Mouse (Mus musculus) fibroblast of lung, adult 2 months (primary cell): Measurements from ENCODE around the gene Prkd1.
A peak's percentile ranks its signal among the peaks of the same experiment; 100 is the strongest.

Experiments used
- DNase-seq: peaks from one replicate; pipeline ENCODE4 v3.0.0-alpha.2; 2011; ENCODE audit warnings: low read depth

Prkd1 gene

DNA sequence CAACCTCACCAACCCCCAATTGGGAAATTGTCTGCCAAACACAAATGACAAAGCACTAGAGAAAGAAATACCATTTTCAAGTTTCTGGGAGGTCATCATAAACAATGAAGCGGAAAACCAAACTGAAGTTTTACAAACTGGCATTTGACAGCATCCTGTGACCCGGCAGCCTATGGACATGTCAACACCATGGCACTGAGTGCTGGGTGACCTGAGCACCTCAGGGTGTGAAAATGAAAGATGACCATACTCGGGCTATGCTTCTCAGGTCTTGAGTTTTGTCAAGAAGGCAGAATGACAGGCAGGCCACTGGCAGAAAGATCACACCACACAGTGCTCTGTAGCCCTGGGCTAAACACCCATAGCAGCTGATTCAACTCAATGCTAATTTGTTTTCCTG lies 94.7 kb downstream of the Prkd1 start:
- no peak for DNase-seq

DNA sequence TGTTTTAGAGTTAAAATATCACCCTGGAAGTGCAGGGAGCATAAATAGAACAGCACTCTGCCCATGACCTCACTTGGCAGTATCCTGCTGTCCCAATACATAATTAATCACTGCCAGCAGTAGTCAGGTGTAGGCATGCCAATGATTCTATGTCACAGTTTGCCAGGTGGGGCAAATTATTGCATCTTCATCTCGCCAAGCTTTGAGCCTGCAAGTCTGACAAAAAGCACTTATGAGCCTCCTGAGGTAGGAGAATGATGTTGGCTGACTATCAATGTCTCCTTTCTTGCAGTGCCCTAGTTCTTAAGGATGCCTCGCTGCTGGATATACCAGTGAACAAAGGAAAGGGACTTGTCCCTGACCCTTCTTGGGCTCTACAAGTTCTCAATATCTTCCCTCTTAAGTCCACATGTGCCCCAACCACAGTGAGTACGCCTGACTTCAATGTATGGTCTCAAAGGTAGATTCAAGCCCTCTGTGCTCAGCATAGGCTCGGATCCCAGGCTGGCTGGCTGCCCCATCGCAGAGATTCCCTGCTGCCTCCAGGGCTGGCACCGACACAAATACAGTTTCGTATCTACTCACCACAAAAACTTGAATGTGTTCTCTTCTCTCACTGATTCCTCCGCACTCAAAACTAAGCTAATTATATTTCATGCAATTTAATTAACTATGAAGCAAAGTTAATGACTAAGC lies 98.9 kb downstream of the Prkd1 start:
- no peak for DNase-seq

DNA sequence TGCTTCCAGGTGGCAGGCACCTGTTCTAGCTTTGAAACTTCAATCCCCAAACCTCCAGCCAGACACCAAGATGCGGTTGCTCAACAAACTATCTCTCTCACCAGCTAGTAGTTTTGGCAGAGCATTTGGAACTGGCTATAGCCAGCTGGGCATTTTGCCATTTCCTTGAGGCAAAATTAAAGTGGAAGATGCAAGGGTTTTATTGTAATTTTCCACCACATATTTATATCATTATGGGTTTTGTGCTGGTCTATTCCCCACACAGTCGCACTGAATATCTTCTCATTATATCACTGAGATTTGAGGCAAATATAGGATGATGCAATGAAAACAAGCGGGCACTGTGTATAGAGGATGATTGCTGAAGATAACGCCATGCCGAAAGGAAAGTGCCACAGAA lies 102.5 kb downstream of the Prkd1 start:
- no peak for DNase-seq

DNA sequence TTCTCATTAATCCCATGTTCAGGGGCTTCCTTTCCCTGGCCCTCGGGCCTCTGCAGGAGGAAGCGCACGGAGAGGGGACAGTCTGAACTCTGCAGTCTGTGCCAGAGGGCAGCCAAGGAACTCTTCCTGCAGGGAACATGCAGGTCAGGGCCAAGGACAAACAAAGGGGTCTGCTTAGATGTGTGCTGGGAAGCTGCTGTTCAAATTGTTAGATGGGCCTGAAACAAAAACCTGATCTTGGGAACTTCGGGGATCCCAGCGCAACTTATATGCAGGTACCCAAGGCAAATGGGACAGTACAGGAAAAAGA lies 103.3 kb downstream of the Prkd1 start:
- no peak for DNase-seq

DNA sequence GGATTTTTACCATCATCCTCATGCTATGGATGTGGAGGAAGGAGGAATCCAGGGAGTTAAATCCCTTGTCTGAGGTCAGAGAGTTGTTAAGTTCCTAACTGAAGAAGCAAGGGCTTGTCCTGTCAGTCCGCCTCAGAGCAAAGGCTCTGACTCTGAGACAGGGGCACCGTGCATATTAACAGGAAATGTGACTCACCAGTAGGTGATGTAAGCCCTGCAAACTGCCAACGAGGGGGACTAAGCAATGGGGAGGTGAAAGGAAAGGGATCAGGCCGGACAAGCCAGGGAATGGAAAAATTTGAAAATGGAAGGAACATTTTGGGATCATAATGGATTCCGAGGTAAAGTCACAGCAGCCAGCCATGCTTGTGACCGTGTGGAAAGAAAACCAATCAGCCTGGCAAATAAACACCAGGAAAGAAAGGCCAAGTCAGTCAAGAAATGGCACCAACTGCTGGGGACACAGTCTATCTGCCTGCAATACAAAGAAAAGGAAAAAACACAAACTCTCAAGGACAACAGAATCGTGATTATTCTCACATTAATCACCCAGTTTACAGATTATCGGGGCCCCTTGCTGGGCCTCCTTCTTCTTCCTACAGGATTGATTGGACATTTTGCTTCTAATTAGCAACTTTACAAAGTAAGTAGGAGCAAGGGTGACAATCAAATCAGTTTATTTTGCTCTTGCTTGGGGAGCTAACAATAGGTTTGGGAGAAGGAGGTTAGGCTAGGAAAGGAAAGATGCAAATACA lies 103.9 kb downstream of the Prkd1 start:
- peak; percentile 65 for DNase-seq

DNA sequence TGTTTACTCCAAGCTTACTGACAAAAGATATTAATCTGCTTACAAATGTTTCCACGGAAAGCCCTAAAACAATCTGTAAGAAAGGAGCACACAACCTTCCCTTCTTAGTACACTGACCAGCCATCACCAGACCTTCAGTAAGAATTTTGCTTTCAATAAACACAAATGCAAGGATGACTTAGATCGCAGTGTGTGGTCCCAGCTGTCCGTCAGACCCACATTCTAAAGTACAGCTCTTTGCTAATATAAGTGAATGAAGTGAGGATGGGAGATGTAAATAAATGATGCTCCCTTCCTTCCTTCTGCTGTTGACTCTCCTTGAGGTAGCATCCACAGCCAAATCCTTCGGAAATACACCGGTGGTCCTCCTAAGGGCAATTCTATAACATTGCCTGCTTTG lies 108.1 kb downstream of the Prkd1 start:
- no peak for DNase-seq

DNA sequence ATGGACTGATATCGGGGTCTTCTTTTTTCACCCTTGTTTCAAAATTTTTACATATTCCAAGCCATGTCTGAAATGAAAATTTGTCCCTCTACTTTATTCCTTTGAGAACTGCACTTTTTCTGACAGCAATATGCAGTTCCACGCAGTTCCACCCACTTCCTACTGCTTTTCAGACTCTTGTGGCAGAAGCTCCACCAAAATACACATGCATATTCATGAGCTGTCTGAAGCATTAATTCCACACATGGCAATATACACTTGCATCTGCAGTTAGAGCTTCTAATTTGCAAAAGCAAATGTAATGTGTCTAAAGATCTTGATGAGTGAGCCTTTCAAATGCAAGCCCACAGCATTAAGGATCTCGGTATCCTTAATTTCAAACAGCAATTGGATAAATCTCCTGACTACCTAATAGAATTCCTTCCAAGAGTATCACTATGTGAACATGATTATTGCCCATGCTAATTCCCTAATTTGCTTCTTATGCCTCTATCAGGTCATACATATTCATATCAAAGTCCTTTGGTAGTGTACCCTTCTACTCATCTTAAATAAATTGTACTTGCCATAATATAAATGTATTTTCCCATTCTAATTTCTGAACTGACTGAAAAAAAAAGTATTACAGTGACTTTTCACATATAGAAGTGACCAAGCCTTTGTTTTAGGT lies 110.5 kb downstream of the Prkd1 start:
- no peak for DNase-seq

DNA sequence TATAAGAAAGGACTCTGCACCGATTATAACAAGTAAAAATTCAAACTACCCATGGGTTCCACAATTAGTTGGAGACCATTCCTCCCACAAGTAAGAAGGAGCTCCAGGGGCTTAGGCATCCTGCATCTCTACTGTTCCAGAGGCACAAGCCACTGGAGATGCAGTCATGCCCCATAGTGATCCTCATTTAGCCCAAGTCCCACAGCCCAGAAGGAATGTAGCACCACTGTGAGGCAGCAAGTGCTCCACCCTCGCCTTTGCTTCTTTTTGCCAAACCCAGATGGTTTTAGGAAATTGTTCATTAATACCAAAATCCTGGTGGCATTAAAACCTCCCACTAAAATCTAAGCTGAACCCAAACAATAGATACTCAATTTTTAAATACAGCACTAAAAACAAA lies 111.1 kb downstream of the Prkd1 start:
- no peak for DNase-seq

DNA sequence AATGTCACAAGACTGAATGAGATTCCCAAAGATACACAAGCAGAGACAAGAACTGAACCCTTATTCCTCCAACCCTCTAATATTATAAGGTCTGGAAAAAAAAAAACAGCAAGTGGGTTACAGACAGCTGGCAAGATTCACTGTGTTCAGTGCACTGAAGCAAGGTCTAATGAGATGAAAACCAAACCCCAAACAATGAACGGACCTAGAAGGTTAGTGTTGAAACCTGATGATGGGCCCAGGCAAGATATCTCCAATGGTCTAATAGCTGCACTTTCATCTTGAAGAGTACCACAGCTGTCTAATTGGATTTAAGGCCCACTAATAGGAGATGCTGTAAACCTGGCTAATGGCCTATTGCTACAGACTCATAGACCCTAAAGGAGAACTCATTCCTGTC lies 111.9 kb downstream of the Prkd1 start:
- no peak for DNase-seq

DNA sequence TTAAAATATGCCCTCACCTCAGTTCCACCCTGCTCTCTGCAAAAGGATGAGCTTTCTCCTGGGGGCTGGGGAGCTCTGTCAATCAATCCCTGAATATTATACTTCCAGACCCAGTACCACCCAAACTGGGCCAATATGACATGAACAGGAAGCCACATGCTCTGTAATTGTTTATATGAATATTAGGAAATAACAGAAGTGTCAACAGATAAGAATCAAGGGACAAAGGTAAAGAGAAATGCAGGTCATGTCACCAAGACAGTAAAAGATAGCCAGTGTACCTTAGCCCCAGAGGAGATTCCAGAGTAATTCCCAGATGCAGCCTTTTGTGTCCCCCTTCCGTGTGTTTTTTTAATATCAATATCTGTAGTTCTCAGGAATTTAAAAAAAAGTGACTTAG lies 120.3 kb downstream of the Prkd1 start:
- no peak for DNase-seq

DNA sequence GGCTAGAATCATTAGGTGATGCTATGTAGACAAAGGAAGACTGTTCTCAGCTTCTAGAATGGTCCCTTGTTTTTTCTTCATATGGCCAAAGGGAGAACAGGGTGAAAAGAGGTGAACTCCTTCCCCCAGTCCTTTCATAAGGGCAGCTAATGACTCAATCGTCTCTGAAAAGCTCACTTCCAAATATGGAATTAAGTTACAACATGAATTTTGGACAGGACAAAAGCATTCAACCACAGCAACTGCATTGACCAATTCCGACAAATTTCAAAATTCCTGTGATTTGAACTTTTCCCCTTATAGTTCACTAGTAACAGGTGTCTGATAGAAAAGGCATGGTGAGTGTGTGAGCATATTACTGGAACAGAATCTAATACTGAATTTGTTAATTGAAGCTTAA lies 124.8 kb downstream of the Prkd1 start:
- peak; percentile 51 for DNase-seq

DNA sequence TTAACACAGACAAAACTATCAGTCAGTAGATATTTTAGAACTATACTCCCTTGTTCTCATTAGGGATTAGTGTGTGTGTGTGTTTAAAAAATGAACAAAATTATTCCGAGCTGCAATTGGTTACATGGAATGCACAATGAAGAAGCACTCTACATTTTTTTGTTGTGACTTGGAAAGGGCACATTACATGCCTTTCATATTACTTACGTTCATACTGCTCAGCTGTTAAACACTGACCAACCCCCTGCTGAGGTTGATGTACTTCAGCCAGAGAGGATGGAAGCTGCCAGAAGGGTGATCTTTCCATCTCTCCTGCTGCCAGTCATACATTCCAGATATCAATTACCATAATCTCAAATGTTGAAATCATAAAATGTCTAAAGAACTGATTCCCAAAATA lies 134.4 kb downstream of the Prkd1 start:
- peak; percentile 34 for DNase-seq

DNA sequence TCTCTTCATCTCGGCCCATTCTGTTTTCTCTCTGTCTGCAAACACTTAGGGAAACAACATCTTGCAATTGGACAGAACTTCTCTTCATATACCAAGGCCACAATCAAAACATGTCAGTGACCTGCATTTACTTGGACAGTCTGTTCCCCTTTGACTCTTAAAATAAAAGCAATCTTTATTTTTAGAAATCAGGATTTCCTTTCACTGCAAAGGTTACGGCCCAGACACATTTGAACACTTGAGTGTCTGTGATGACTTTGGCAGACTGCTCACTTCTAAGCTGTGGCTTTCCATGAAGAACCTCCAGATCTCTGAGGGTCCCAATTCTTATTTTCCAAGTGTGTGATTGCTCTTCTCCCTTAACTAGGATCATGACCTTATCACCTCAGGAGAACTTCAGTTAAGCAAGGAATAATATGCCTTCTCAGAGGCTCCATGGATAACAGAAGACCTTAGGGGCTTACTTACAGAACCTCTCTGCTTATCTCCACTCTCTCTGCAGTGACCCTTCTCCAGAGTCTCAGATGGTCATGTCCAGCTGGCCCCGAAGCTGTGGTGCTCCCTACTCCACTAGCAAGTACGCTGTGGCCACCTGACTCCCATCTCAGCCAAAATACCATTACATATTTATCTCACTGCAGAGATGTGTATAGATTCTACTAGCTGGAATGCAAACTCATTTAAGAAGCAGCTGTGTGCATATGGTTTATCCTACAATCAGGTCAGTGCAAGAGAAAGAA lies 137.2 kb downstream of the Prkd1 start:
- no peak for DNase-seq

DNA sequence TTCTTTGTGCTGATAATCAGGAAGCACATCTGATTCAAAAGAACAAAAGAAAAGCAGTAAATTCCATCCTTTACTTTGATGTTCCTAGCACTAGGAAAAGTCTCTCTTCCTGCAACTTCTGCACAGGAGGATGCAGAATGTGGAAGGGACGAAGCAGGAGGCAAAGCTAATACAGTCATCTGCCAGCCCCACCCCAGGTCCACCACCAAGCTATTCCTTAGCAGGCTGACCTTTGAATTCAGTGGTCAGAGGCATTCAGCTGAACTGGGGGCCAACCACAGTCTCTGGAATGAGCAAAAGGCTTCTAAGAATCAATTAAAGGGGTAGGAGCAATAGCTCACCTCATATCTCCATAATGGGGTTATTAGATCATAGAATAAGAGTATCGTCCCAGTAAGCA lies 140.1 kb downstream of the Prkd1 start:
- DNase-seq: no peak

DNA sequence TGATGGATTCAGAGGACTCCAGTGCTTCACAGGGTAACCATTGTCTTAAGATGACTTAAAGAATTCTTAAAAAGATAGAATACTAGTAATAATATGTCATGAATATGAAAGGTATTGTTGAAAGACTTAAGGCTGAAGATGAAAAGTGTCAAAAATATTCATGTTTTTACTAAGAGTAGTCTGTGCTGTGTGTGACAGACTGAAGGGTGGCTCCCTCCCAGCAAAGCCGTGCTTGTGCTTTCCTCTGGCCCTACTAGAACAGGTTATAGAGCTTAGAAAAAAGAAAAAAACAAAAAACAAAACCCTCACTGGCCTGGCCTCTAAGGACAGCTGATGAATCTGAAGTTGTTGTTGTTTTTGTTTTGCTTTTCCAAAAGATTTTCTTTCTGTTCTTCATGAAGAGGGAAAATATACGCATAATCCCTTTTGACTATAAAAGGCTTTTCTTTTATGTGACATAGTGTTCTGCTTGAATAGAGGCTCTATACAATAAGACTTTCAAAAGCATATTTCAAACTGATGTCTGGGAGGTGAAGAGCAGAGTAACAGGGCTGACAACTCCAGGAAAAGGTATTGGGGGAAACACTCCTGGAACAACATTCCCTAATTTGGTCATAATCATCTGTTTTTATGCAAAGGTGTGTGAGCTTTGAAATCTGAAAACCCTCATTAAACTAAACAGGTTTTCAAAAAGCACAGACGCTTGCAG lies 148.9 kb downstream of the Prkd1 start:
- DNase-seq: no peak

DNA sequence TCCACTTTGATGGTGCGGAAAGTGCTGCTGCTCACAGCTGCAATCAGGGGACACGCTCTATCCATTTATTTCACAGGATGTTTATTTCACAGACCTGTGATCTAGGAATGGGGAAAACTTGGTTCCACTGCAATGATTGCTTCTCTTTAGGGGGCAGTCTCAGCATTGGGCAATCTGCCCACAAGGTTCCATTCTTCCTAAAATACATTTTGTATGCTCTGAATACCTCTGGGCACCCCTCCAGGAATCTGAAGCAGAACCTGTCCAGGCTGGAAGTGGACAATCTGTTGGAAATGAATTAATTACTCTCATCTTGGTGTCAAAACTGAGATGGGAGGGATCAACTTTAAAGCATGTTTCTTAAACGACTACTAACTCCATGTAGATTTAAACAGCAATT lies 152.9 kb downstream of the Prkd1 start:
- DNase-seq: no peak

DNA sequence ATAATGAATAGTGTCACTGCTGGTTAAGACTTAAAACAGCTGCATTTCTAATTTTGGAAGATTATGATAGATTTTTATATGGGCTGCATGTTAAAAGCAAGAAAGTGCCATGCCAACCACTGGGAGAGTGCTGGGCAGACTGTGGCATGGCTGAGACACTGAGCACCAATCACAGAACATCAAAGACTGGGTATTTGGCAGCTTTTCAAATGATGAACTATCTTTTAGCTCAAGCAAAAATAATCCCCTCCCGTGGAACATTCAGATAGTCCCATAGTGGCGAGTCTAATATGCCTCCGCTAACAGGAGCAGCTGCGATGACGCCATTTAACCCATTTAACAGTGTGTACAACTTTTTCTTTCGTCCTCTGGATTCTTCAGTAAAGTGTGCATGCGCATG lies 169.1 kb downstream of the Prkd1 start:
- no peak for DNase-seq

DNA sequence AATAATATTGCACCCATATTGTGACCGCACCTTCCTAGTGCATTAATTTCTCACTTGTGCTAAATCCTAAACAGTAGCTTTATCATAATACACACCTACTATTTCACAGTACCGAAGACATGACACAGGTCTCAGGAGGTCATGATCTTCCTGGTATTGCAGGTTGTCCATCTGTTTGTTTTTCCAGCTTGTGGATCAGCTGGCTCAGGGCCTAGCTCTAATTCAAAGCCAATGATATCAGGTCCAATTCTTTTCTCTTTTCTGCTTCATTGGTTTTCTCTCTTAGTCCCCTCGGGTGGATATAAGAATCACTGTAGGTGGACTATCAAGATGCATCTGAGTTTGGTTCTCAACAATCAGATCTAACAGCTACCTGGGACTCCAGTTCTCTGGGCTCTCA lies 191.7 kb downstream of the Prkd1 start:
- no peak for DNase-seq

DNA sequence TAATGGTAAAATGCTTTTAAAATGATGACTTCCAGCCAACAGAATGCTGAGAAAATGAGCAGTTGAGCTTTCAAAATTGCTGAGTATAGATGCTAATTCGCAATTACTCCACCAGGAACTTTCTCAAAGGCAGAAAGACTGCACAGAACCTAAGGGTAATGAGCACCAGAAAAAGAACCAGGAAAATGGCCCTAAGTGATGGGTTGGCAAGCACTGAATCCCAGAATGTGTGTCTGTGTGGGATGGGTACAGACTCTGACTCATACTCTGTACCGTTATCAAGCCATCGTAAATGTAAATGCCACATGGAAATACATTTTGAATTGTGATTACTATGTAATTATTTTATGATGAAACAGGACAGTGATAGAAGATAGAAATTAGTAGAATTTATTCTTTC lies 197.1 kb downstream of the Prkd1 start:
- DNase-seq: no peak

DNA sequence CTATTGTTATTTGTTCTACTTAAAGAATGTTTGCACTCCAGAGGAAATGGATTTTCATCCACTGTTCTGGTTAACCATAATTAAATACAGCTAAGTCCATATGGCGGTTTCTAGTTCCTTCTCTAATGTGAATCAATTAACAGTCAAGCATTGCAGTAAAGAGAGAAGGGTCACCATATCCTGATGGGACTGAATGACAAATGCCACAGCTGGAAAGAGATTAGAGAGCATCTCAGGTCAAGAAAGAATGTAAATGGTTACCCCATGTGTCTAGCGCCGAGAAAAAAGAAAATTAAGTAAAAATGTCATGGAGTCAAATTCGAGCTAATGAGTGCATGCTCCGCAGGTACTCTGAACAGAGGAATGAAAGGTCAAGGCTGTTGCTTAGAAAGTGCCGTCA lies 212.2 kb downstream of the Prkd1 start:
- no peak for DNase-seq

DNA sequence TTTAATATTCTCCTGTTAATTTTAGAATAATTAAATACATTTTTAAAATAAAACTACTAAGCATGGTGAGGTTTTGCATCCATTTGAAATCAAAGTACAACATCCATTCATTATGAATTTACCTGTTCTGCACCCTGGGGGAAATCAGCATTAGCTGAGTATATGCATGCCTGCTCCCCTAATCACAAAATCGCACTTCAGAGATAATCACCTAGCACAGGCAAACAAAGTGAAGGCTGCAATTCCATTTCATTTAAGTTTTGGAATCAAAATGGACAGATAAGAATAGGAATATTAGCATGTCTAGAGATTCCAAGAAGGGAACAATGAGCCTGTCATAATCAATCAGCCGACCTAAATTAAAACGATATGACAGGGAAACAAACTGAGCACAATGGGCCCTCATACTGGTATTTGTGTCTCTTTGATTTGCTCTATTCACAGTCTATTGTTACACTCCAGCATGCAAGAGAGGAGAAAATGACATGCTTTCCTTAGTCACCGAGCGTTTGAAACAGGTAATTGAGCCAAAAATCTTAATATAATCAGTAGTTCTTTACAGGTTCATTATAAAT lies 218.7 kb downstream of the Prkd1 start:
- no peak for DNase-seq

DNA sequence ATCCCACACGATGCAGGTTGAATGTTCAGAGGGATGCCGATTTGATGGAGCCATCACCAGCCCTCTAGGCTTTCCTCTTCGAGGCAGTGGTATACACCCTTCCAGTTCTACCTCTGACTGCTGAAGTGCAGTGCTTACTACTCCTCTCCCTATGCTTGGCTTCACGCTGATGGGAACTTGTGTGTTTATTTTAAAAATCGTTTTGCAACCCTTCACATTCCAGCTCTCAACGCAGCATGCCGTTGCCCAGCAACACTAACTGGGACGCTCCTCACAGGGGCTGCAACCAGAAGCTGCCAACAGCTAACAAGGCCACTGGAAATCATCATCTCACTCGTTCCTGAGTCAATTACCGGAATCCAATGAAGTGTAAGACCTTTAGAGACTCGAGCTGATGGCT lies 296.5 kb downstream of the Prkd1 start:
- DNase-seq: peak; percentile 45
